Mouse (Mus musculus) embryonic fibroblast, embryonic 13.5 days (primary cell): ENCODE measurements at regions not wholly inside any gene's neighbourhood (a gene's known extent, or its start where the extent isn't known, plus 50 kb on each side); places are given as distances from the start of the nearest gene placed in this dataset.

Experiments used
- CTCF ChIP-seq: IDR thresholded peaks from 2 replicates; pipeline ENCODE4 v1.5.1; 2011; ENCODE audit warnings: mild to moderate bottlenecking, control low read depth, low read length, moderate library complexity, borderline replicate concordance; ENCODE audit not compliant: insufficient read depth
- POLR2A ChIP-seq: IDR thresholded peaks from 2 replicates; pipeline ENCODE4 v1.6.1; 2011; ENCODE audit warnings: low read depth, mild to moderate bottlenecking, control low read depth, low read length, moderate library complexity

DNA sequence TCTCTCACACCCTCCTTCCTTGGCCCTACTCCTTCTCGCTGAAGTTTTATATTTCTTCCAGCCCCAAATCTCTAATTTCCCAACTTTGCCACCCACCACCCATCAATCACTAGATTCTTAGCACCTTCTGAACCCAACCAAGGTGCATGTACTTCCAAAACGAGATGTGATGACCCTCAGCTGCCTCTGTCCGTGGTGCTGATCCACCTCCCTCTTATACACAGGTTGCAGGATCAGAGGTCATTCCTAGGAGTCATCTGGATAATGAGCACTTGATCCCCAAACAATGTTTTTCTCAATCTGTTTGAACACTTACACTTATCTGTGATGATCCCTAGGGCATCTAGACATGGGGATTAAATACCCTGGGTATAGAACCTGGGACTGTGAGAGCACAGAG is 156.5 kb downstream of the Dhx35 start:
- TF ChIP-seq POLR2A (no peak), CTCF (no peak)
